Mouse (Mus musculus): ENCODE measurements around the gene Tub.
A peak's percentile ranks its signal among the peaks of the same experiment; 100 is the strongest.

Tub gene

GRCm38 (mm10) chr7:109032054-109032453 lies 81.9 kb downstream of the Tub start:
- DNase-seq: no peak

- DNase-seq: no peak
These were observed 88.1 kb downstream of the Tub start for GRCm38 (mm10) chr7:109038121-109038735.

- no peak for DNase-seq
These were observed 88.8 kb downstream of the Tub start for GRCm38 (mm10) chr7:109038987-109039386.

GRCm38 (mm10) chr7:109039445-109039844 lies 89.3 kb downstream of the Tub start:
- DNase-seq: peak; percentile 58

- no peak for DNase-seq
These were observed 95.7 kb downstream of the Tub start for GRCm38 (mm10) chr7:109045876-109046275.

- DNase-seq: no peak
These were observed 100.7 kb downstream of the Tub start for GRCm38 (mm10) chr7:109050831-109051230.

- DNase-seq: no peak
These were observed 109.4 kb downstream of the Tub start for GRCm38 (mm10) chr7:109059536-109059935.

GRCm38 (mm10) chr7:109069641-109070040 lies 119.5 kb downstream of the Tub start:
- no peak for DNase-seq

- DNase-seq: no peak
These were observed 122.2 kb downstream of the Tub start for GRCm38 (mm10) chr7:109072326-109072725.

GRCm38 (mm10) chr7:109082269-109083112 lies 132.4 kb downstream of the Tub start:
- DNase-seq: no peak

GRCm38 (mm10) chr7:109083113-109083812 lies 133.1 kb downstream of the Tub start, which contains the start of gene Ric3:
Gene Ric3, minus strand, starts transcription at chr7:109083331.
- DNase-seq: peak; percentile 93

- DNase-seq: no peak
These were observed 133.7 kb downstream of the Tub start for GRCm38 (mm10) chr7:109083813-109084184.

Data from right cerebral cortex, postnatal 25 days (tissue).